Mouse (Mus musculus) heart, adult 2 months (tissue): ENCODE results near the gene Rpe. TPM values are rescaled to one million over a fixed set of nuclear protein-coding genes. Genes with fewer than 3 reads are reported as not detected.
"Not testable (repeated sequence)": the region's sequence is repeated elsewhere in the genome, so short reads cannot be mapped to it uniquely, and the experiment has no call there.

Source experiments
- DNase-seq, 2 experiments: peaks; one replicate each; pipeline ENCODE4 v3.0.0; 2021
- H3K27ac ChIP-seq: fragments of 200-600 bp; 2 replicates; pipeline ENCODE4 v1.8.1; 2022
- H3K27me3 ChIP-seq: fragments of 200-500 bp; 2 replicates; pipeline ENCODE4 v1.6.1; 2012; ENCODE audit warnings: mild to moderate bottlenecking, low read length, inconsistent platforms, mixed read lengths; ENCODE audit not compliant: control insufficient read depth, insufficient read depth
- H3K36me3 ChIP-seq: fragments of 200-500 bp; 2 replicates; pipeline ENCODE4 v1.6.1; 2012; ENCODE audit warnings: low read length, inconsistent platforms; ENCODE audit not compliant: control insufficient read depth, insufficient read depth
- H3K4me1 ChIP-seq: fragments of 200-500 bp; 2 replicates; pipeline ENCODE4 v1.6.1; 2011; ENCODE audit warnings: low read length; ENCODE audit not compliant: control insufficient read depth, insufficient read depth
- H3K4me3 ChIP-seq: fragments of 200-600 bp; 2 replicates; pipeline ENCODE4 v1.8.1; 2022
- H3K79me2 ChIP-seq: fragments of 200-500 bp; replicated peaks from 2 replicates; pipeline ENCODE4 v1.6.1; 2012; ENCODE audit warnings: mild to moderate bottlenecking, inconsistent platforms, low read length, moderate library complexity, mixed read lengths; ENCODE audit not compliant: control insufficient read depth, insufficient read depth
- H3K9ac ChIP-seq: fragments of 200-500 bp; 2 replicates; pipeline ENCODE4 v1.6.1; 2012; ENCODE audit warnings: low read depth, mild to moderate bottlenecking, control low read depth, inconsistent platforms, low read length, mixed read lengths
- CTCF ChIP-seq: fragments of 200-600 bp; IDR thresholded peaks from 2 replicates; pipeline ENCODE4 v1.8.1; 2022; ENCODE audit warnings: antibody characterized with exemption, mild to moderate bottlenecking, moderate library complexity
- EP300 ChIP-seq: fragments of 200-500 bp; IDR thresholded peaks from 2 replicates; pipeline ENCODE4 v1.6.1; 2011; ENCODE audit warnings: low read depth, low read length, control low read depth; ENCODE audit not compliant: insufficient read depth
- POLR2A ChIP-seq: fragments of 200-500 bp; IDR thresholded peaks from 2 replicates; pipeline ENCODE4 v1.6.1; 2011; ENCODE audit warnings: mild to moderate bottlenecking, low read depth, low read length, control low read depth; ENCODE audit not compliant: insufficient read depth
- WGBS: fragments of 180-500 bp; shearing (Covaris S2); methylation state at CpG from one replicate; pipeline ENCODE4 v1.1.7; 2018; 5-methylcytosine and 5-hydroxymethylcytosine counted together
- intact Hi-C: fragments of 180-260 bp; cut with DNase I; formaldehyde crosslinking; loops from one replicate; pipeline ENCODE4 v1.15.1; 2025
- polyA plus RNA-seq: library from polyadenylated mRNA; depleted of rRNA; stranded (reverse); fragments of >200 nt; gene quantifications from 2 replicates; pipeline ENCODE4 v1.2.3, GENCODE M21; 2012
- total RNA-seq, 2 experiments: library from RNA; stranded (reverse); gene quantifications; 2 replicates each; pipeline ENCODE4 v1.2.3; 2021

Gene Rpe
- total and polyA plus RNA-seq, 3 experiments, result 5.7 to 12.5 (median 11.7) TPM

DNA sequence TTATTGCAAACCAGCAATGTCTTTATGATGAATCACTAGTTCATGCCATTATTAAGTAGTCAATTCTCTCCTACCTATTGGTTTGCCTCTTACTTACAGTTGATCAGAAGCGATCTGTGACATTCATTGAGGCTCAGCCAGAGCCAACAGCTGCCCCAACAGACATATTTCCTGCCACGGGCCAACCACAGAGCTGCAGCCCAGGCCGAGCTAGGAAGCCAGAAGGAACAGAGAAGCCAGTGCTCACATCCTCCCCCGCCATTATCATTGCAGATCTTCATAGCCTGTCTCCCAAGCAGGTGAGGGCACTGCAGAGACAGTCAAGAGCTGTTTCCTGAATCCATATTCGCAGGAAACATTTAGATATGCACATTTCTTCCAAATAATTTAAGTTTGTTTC, 6.4 kb upstream of the Rpe start:
- 61% methylated on average over 5 of the region's 5 CpGs for WGBS
- H3K9ac ChIP-seq, result no peak overlapping the region
- TF ChIP-seq POLR2A (no peak), CTCF (no peak), EP300 (no peak)

GRCm38 (mm10) chr1:66695296-66695695, 5.3 kb upstream of the Rpe start:
- Histone ChIP-seq H3K36me3 (no peaks in the 10 kb centered on the region), H3K9ac (no peak overlapping the region), H3K27ac (no peak overlapping the region), H3K4me1 (no peaks in the 10 kb centered on the region), H3K79me2 (no peaks in the 10 kb centered on the region), H3K4me3 (no peak overlapping the region), H3K27me3 (no peaks in the 10 kb centered on the region)
- WGBS, result 50% methylated on average over 7 of the region's 7 CpGs
- DNase-seq, result no peak
- TF ChIP-seq CTCF (no peak), EP300 (no peak)
- intact Hi-C loops, result no loop called here

More for the DNA sequence above, 6.4 kb upstream of the Rpe start:
- DNase-seq, result no peak
- no peaks in the 10 kb centered on the region for H3K79me2 ChIP-seq
- H3K36me3 ChIP-seq, result no peaks in the 10 kb centered on the region
- H3K4me3 ChIP-seq, result no peak overlapping the region
- intact Hi-C loops, result no loop called here
- H3K27ac ChIP-seq, result no peak overlapping the region
- no peaks in the 10 kb centered on the region for H3K27me3 ChIP-seq
- H3K4me1 ChIP-seq, result no peaks in the 10 kb centered on the region

DNA sequence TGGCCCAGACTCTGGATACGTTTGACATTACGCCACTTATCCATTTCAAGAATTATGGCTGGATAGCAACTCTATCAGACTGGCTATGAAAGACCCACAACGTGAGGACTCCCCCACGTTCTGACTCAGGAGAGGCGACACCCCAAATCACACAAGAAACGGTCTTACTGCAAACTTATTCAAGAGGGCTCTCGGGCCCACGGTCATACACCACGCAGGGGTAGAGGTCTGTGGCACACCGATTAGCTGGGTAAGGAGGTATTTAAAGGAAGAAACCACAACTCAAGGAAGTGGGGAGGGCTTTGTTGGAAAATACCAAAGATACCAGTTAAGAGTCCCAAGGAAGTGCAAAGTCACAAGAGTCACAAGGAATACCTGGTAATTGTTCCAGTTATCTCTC, 1.0 kb upstream of the Rpe start:
- intact Hi-C loops, result loop anchor here (2.0 to 10.0 kb wide), 2 partner anchors 117 to 335 kb away; partner anchors contain the start of genes Kansl1l and Lancl1
- H3K27me3 ChIP-seq, H3K4me1 ChIP-seq, DNase-seq, H3K9ac ChIP-seq, H3K4me3 ChIP-seq, H3K27ac ChIP-seq, H3K36me3 ChIP-seq, H3K79me2 ChIP-seq: not testable (repeated sequence)
- WGBS, result 90% methylated on average over 10 of the region's 10 CpGs

DNA sequence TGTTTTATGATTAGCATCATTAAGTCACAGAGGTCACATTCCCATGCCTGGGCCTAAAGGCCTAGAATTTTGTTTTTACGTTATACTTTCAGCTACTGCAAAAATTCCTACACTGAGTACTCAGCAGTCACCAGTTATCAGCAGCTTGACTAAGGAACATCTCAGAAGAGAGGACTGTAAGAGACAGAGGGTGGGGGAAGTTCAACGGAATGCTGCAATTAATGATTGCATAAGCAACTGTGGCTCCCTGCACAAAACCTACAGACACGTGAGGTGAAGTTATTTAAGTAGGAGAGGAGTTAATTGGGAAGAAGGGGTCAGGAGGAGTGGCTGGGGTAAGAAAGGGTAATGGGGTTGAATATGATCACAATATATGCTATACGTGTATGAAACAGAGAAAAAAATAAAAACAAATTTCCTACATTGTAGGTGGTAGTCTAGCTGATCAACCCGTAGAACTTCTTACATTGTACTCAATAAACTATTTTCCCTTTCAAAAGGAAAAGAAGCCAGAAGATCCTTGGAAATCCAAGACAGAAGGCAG, 410 bp upstream of the Rpe start:
- Histone ChIP-seq H3K9ac (no peak overlapping the region), H3K79me2 (no peaks in the 10 kb centered on the region; the same call in 1 of the 2 replicates), H3K4me1 (peaks cover 2% of the 10 kb centered on the region; the same call in 1 of the 2 replicates), H3K27me3 (no peaks in the 10 kb centered on the region), H3K4me3 (peak overlapping the region; percentile 92), H3K36me3 (peaks cover 3% of the 10 kb centered on the region), H3K27ac (peak overlapping the region; percentile 47; the same call in 1 of the 2 replicates)
- intact Hi-C loops, result loop anchor here (2.0 to 10.0 kb wide), 2 partner anchors 117 to 335 kb away; partner anchors contain the start of genes Kansl1l and Lancl1
- TF ChIP-seq CTCF (no peak), POLR2A (no peak), EP300 (no peak)
- DNase-seq, result no peak
- WGBS, result 51% methylated on average over 5 of the region's 5 CpGs

- H3K79me2 ChIP-seq, result no peaks in the 10 kb centered on the region; the same call in 1 of the 2 replicates
- H3K27me3 ChIP-seq, result no peaks in the 10 kb centered on the region
- H3K4me3 ChIP-seq, result peak overlapping the region; percentile 92
- no peak for DNase-seq
- 29% methylated on average over 2 of the region's 2 CpGs for WGBS
- peaks cover 3% of the 10 kb centered on the region for H3K36me3 ChIP-seq
- peak overlapping the region; percentile 90 for H3K9ac ChIP-seq
- no peak for TF ChIP-seq CTCF
- no peak for TF ChIP-seq EP300
- TF ChIP-seq POLR2A, result no peak
- H3K4me1 ChIP-seq, result peaks cover 2% of the 10 kb centered on the region; the same call in 1 of the 2 replicates
- intact Hi-C loops, result loop anchor here (2.0 to 10.0 kb wide), 2 partner anchors 115 to 333 kb away; partner anchors contain the start of genes Kansl1l and Lancl1
- peak overlapping the region; percentile 59 for H3K27ac ChIP-seq
These were observed 927 bp downstream of the Rpe start for GRCm38 (mm10) chr1:66701576-66701940.

DNA sequence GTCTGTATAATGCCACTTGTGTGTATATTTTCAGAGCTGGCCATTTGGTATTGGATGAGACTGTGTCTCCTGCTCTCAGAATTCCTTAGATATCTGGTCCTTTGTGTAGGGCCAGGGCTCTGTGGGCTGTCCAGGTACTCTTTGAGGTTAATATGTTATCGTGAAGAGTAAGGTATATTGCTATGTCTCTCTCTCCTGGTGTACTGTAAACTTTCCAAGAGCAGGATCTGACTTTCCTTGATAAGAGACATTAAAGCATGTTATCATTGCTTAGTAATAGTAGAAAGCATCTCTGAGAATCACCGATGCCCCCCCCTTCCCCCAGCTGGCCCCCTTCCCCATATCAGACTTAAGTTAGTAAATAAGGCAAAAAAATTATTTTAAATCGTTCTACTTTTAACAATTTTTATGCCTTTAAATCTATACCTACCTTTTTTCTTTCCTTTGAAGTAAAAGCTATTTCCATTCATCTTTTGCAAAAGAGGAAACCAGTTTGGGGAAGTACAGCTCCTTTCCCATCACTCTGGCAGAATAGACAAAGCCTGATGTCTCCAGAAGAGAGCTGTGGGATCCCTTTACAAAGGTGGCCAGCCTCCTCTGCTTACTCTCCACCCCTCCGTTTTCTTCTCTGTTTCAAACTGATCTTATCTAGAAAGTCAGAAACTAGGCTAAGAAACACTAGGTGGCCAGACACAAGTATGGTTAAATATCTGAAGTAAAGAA, 2.2 kb downstream of the Rpe start:
- 71% methylated on average over 4 of the region's 4 CpGs for WGBS
- no peak overlapping the region for H3K4me3 ChIP-seq
- no peak for TF ChIP-seq POLR2A
- no peak for TF ChIP-seq EP300
- no peak for TF ChIP-seq CTCF
- peaks cover 3% of the 10 kb centered on the region for H3K36me3 ChIP-seq
- H3K4me1 ChIP-seq, result peaks cover 2% of the 10 kb centered on the region; the same call in 1 of the 2 replicates
- no peak overlapping the region for H3K27ac ChIP-seq
- DNase-seq, result no peak
- H3K79me2 ChIP-seq, result no peaks in the 10 kb centered on the region; the same call in 1 of the 2 replicates
- no peak overlapping the region for H3K9ac ChIP-seq
- intact Hi-C loops, result loop anchor here (10.0 kb wide), 1 partner anchor 332 kb away; the partner anchor contains the start of gene Lancl1
- H3K27me3 ChIP-seq, result no peaks in the 10 kb centered on the region
